In the genomic region with DNA sequence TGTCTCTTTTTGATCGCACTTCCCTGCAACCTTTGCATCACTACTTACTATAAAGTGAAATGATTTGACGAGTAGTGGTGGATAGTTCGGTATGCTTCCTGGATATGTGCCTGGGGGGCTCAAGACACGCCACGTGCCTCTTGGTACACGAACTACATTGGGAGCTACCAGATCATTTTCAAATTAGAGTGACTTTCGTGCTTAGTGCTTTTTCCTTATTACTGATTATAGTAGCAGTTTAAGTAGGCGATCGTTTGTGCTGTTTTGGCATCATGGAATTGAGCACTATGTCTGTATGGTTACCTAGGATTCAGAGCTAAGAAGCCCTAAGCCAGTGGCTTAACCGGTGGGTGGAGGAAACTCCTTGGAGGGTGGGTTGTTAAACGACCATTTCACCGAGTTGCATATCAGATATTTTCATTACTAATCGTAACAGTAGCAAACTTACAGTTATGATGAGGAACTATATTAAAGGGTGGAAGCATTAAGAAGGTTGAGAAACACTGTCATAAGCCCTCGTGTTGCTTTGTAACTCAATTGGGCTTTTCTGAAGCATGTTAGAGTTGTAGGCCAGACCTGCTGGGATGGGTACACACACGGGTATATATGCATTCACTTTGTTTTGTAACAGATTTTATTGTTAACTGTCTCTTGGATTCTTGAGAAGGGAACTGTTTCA, we compare ENCODE assay signal across 8 mouse cellular contexts. TPM values are rescaled to one million over a fixed set of nuclear protein-coding genes. Genes with fewer than 3 reads are reported as not detected.
DNase-seq lines count a peak whose midpoint lies in the region; ATAC-seq and TF ChIP-seq lines count a peak whose summit lies in the region.

No protein-coding gene starts in this region.

- intact Hi-C loops in heart, adult 2 months (cut with DNase I) = loop anchor here (2.0 kb wide), 1 partner anchor 23 kb away; no protein-coding TSS in a partner anchor

- peak overlapping the region; percentile 95 for H3K4me3 ChIP-seq in heart, adult 2 months
- H3K4me3 ChIP-seq in C2C12 (ENCODE audit: insufficient read depth, poor library complexity, severe bottlenecking) = peak overlapping the region; percentile 90
- H3K4me3 ChIP-seq in forebrain, embryonic 13.5 days = peak overlapping the region; percentile 86
- H3K4me3 ChIP-seq in liver, embryonic 16.5 days (ENCODE audit: low read depth, low read length) = peak overlapping the region; percentile 81

- DNase-seq in heart, adult 2 months = no peak
- DNase-seq in heart, postnatal 4 days = no peak
- no peak for DNase-seq in layer of hippocampus, postnatal 36 days
- DNase-seq in ovary, postnatal 10 days (ENCODE audit: low spot score) = no peak
- DNase-seq in spleen, adult 18-20 months = no peak

- peaks cover 9% of the 10 kb centered on the region for H3K36me3 ChIP-seq in heart, adult 2 months (ENCODE audit: control insufficient read depth, insufficient read depth, low read length)
- H3K36me3 ChIP-seq in C2C12 (ENCODE audit: control insufficient read depth, insufficient read depth) = peaks cover 42% of the 10 kb centered on the region
- H3K36me3 ChIP-seq in forebrain, embryonic 13.5 days (ENCODE audit: poor library complexity, severe bottlenecking) = peaks cover 30% of the 10 kb centered on the region
- H3K36me3 ChIP-seq in liver, embryonic 16.5 days (ENCODE audit: control insufficient read depth, insufficient read depth) = peaks cover 24% of the 10 kb centered on the region

- H3K27ac ChIP-seq in heart, adult 2 months = peak overlapping the region; percentile 87
- peak overlapping the region; percentile 78 for H3K27ac ChIP-seq in forebrain, embryonic 13.5 days
- peak overlapping the region; percentile 82 for H3K27ac ChIP-seq in liver, embryonic 16.5 days (ENCODE audit: low read length)

- no peaks in the 10 kb centered on the region for H3K79me2 ChIP-seq in heart, adult 2 months (replicated peaks; ENCODE audit: control insufficient read depth, insufficient read depth, low read length)
- peaks cover 51% of the 10 kb centered on the region for H3K79me2 ChIP-seq in C2C12 (ENCODE audit: control insufficient read depth, insufficient read depth)

- no peaks in the 10 kb centered on the region for H3K9me3 ChIP-seq in forebrain, embryonic 13.5 days (replicated peaks)
- no peaks in the 10 kb centered on the region for H3K9me3 ChIP-seq in liver, embryonic 16.5 days (replicated peaks; ENCODE audit: control insufficient read depth, low read length)

- peaks cover 2% of the 10 kb centered on the region for H3K4me1 ChIP-seq in heart, adult 2 months (ENCODE audit: control insufficient read depth, insufficient read depth, low read length)
- H3K4me1 ChIP-seq in forebrain, embryonic 13.5 days = peaks cover 19% of the 10 kb centered on the region
- H3K4me1 ChIP-seq in liver, embryonic 16.5 days (ENCODE audit: control insufficient read depth, low read depth, low read length) = peaks cover 9% of the 10 kb centered on the region

- no peaks in the 10 kb centered on the region for H3K27me3 ChIP-seq in heart, adult 2 months (ENCODE audit: control insufficient read depth, insufficient read depth, low read length)
- H3K27me3 ChIP-seq in C2C12 (ENCODE audit: control insufficient read depth, insufficient read depth, insufficient read length) = no peaks in the 10 kb centered on the region
- 0 out of 2 replicates have a peak, but pooled peaks cover 2% of the 10 kb centered on the region for H3K27me3 ChIP-seq in forebrain, embryonic 13.5 days
- no peaks in the 10 kb centered on the region for H3K27me3 ChIP-seq in liver, embryonic 16.5 days (ENCODE audit: control insufficient read depth, insufficient read depth, low read depth, low read length)

- peak overlapping the region; percentile 84 for H3K4me2 ChIP-seq in forebrain, embryonic 13.5 days
- peak overlapping the region; percentile 77 for H3K4me2 ChIP-seq in liver, embryonic 16.5 days (ENCODE audit: low read depth, low read length)

- peaks cover 40% of the 10 kb centered on the region for H3K79me3 ChIP-seq in C2C12 (ENCODE audit: low read depth)

- no peak for TF ChIP-seq EP300 in heart, adult 2 months (IDR thresholded peaks at IDR 0.05; ENCODE audit: insufficient read depth, low read depth, low read length)

- H3ac ChIP-seq in C2C12 (ENCODE audit: control insufficient read depth, insufficient read length, low read depth) = peak overlapping the region; percentile 83

- WGBS in heart, adult 2 months = 1% methylated on average over 15 of the region's 15 CpGs
- 6% methylated on average over 15 of the region's 15 CpGs for WGBS in forebrain, embryonic 13.5 days
- whole genome bisulfite sequencing in liver, embryonic 16.5 days (ENCODE audit: insufficient replicate concordance) = under 1% methylated on average over 15 of the region's 15 CpGs

- peak overlapping the region; percentile 90 for H3K9ac ChIP-seq in heart, adult 2 months (ENCODE audit: low read depth, low read length)
- H3K9ac ChIP-seq in forebrain, embryonic 13.5 days = peak overlapping the region; percentile 86
- peak overlapping the region; percentile 87 for H3K9ac ChIP-seq in liver, embryonic 16.5 days (ENCODE audit: low read depth, low read length)

- no peak for TF ChIP-seq CTCF in heart, adult 2 months (IDR thresholded peaks at IDR 0.05)
- no peak for TF ChIP-seq CTCF in C2C12 (IDR thresholded peaks at IDR 0.05; ENCODE audit: control insufficient read depth, insufficient read depth, insufficient read length)

- peak; percentile 17; the same call in 1 of the 2 replicates for ATAC-seq in forebrain, embryonic 13.5 days
- no peak for ATAC-seq in liver, embryonic 16.5 days (ENCODE audit: low read depth)

- TF ChIP-seq POLR2A in heart, adult 2 months (IDR thresholded peaks at IDR 0.05; ENCODE audit: insufficient read depth, low read depth, low read length) = no peak

TF ChIP-seq in C2C12, 6 proteins besides CTCF, POLR2A, EP300 and RAD21:
- no peak for TF ChIP-seq CEBPB (IDR thresholded peaks at IDR 0.05; ENCODE audit: low read depth)
- no peak for TF ChIP-seq MYOD1 (IDR thresholded peaks at IDR 0.05; ENCODE audit: control insufficient read depth, insufficient read length, low read depth)
- TF ChIP-seq MYOG (IDR thresholded peaks at IDR 0.05; ENCODE audit: control insufficient read depth, extremely low read depth, insufficient read length) = no peak
- no peak for TF ChIP-seq USF1 (IDR thresholded peaks at IDR 0.05; ENCODE audit: low read depth)
- TF ChIP-seq MAX (IDR thresholded peaks at IDR 0.05) = no peak
- TF ChIP-seq FOSL1 (IDR thresholded peaks at IDR 0.05; ENCODE audit: insufficient read depth, low read length, poor library complexity, severe bottlenecking) = no peak
TF ChIP-seq in C2C12: peak in this region for 0.

RNA-seq across cellular contexts. Expression of a gene that starts 0.8 kb away (rescaled TPM):
- total RNA-seq in heart, adult 2 months (2021) = 10 to 100 TPM; 39.9 to 42.9 TPM
- 8.9 and 20.6 TPM in 2 replicates for polyA plus RNA-seq in heart, adult 2 months (2012; rRNA removed)
- 10 to 100 TPM; 40.1 to 48.0 TPM for total RNA-seq in heart, postnatal 4 days (2021)
- 48.1 TPM for polyA plus RNA-seq in C2C12 (2012; fragmentation: generic; extraction: Trizol)
- 168 and 175 TPM in 2 replicates for polyA plus RNA-seq in forebrain, embryonic 13.5 days (2015; fragmentation: Nextera tagmentation; extraction: Ambion mirVana)
- 67.7 and 82.3 TPM in 2 replicates for polyA plus RNA-seq in liver, embryonic 16.5 days (2015; fragmentation: Nextera tagmentation; extraction: Ambion mirVana)
- total RNA-seq in layer of hippocampus, postnatal 36 days (2021) = 10 to 100 TPM; 87.1 to 88.8 TPM

RNA-seq across cellular contexts. Expression of a gene that starts 24.3 kb away (rescaled TPM):
- 10 to 100 TPM; 12.2 to 28.1 TPM for total RNA-seq in heart, adult 2 months (2021)
- polyA plus RNA-seq in heart, adult 2 months (2012; rRNA removed) = 4.2 and 7.1 TPM in 2 replicates
- 10 to 100 TPM; 17.8 to 19.4 TPM for total RNA-seq in heart, postnatal 4 days (2021)
- 4.0 TPM for polyA plus RNA-seq in C2C12 (2012; fragmentation: generic; extraction: Trizol)
- polyA plus RNA-seq in forebrain, embryonic 13.5 days (2015; fragmentation: Nextera tagmentation; extraction: Ambion mirVana) = 3.4 and 4.4 TPM in 2 replicates
- polyA plus RNA-seq in liver, embryonic 16.5 days (2015; fragmentation: Nextera tagmentation; extraction: Ambion mirVana) = 3.2 and 3.5 TPM in 2 replicates
- 10 to 100 TPM; 21.6 to 26.8 TPM for total RNA-seq in layer of hippocampus, postnatal 36 days (2021)

RNA-seq across cellular contexts. Expression of a gene that starts 36.9 kb away (rescaled TPM):
- total RNA-seq in heart, adult 2 months (2021) = 1 to 10 TPM in 1 of 2 experiments, under 1 TPM in 1; 0.99 to 1.7 TPM
- polyA plus RNA-seq in heart, adult 2 months (2012; rRNA removed) = 1.2 and 1.8 TPM in 2 replicates
- 10 to 100 TPM; 11.9 to 14.9 TPM for total RNA-seq in heart, postnatal 4 days (2021)
- 13.2 TPM for polyA plus RNA-seq in C2C12 (2012; fragmentation: generic; extraction: Trizol)
- polyA plus RNA-seq in forebrain, embryonic 13.5 days (2015; fragmentation: Nextera tagmentation; extraction: Ambion mirVana) = 15.0 and 15.2 TPM in 2 replicates
- 13.1 and 17.5 TPM in 2 replicates for polyA plus RNA-seq in liver, embryonic 16.5 days (2015; fragmentation: Nextera tagmentation; extraction: Ambion mirVana)
- total RNA-seq in layer of hippocampus, postnatal 36 days (2021) = 1 to 10 TPM; 1.1 to 1.9 TPM

RNA-seq across cellular contexts. Expression of a gene that starts 37.4 kb away (rescaled TPM):
- 100 to 1,000 TPM; 525 to 610 TPM for total RNA-seq in heart, adult 2 months (2021)
- 433 and 567 TPM in 2 replicates for polyA plus RNA-seq in heart, adult 2 months (2012; rRNA removed)
- total RNA-seq in heart, postnatal 4 days (2021) = 100 to 1,000 TPM; 385 to 407 TPM
- polyA plus RNA-seq in C2C12 (2012; fragmentation: generic; extraction: Trizol) = 17.8 TPM
- polyA plus RNA-seq in forebrain, embryonic 13.5 days (2015; fragmentation: Nextera tagmentation; extraction: Ambion mirVana) = 38.7 and 40.4 TPM in 2 replicates
- 55.0 and 56.8 TPM in 2 replicates for polyA plus RNA-seq in liver, embryonic 16.5 days (2015; fragmentation: Nextera tagmentation; extraction: Ambion mirVana)
- 10 to 100 TPM; 28.2 to 28.4 TPM for total RNA-seq in layer of hippocampus, postnatal 36 days (2021)
